In genomic region chr10:72655017-72655509, GRCm38 (mm10) we compare ENCODE assay signal across 8 mouse cellular contexts. TPM values are rescaled to one million over a fixed set of nuclear protein-coding genes. Genes with fewer than 3 reads are reported as not detected.
DNase-seq lines count a peak whose midpoint lies in the region; ATAC-seq and TF ChIP-seq lines count a peak whose summit lies in the region.

No protein-coding gene starts in this region.

- CTCF ChIA-PET in Patski (lab: Charles Lee), result interaction anchor here (1.4 kb wide), 1 partner anchor 43 kb away, joined by 4 read pairs; no protein-coding TSS in a partner anchor

- TF ChIP-seq POLR2A in small intestine, adult 2 months (IDR thresholded peaks at IDR 0.05; ENCODE audit: low read depth, low read length), result no peak

- no peaks in the 10 kb centered on the region for H3K27me3 ChIP-seq in Patski
- no peaks in the 10 kb centered on the region for H3K27me3 ChIP-seq in embryonic facial prominence, embryonic 11.5 days (ENCODE audit: control insufficient read depth, insufficient read depth, low read length)
- H3K27me3 ChIP-seq in heart, postnatal 0 days (ENCODE audit: control insufficient read depth, insufficient read depth, low read length), result no peaks in the 10 kb centered on the region
- no peaks in the 10 kb centered on the region for H3K27me3 ChIP-seq in megakaryocyte, embryonic 14.5 days (replicated peaks)
- H3K27me3 ChIP-seq in small intestine, adult 2 months (ENCODE audit: control insufficient read depth, insufficient read depth, low read length), result no peaks in the 10 kb centered on the region

- H3K9me3 ChIP-seq in embryonic facial prominence, embryonic 11.5 days (replicated peaks; ENCODE audit: control insufficient read depth, low read length), result no peaks in the 10 kb centered on the region
- H3K9me3 ChIP-seq in heart, postnatal 0 days (replicated peaks; ENCODE audit: control insufficient read depth, low read length), result no peaks in the 10 kb centered on the region
- H3K9me3 ChIP-seq in megakaryocyte, embryonic 14.5 days, result no peaks in the 10 kb centered on the region

- H3K36me3 ChIP-seq in embryonic facial prominence, embryonic 11.5 days (replicated peaks; ENCODE audit: control insufficient read depth, insufficient read depth, low read depth, low read length), result peaks cover 6% of the 10 kb centered on the region
- H3K36me3 ChIP-seq in heart, postnatal 0 days (replicated peaks; ENCODE audit: control insufficient read depth, insufficient read depth, low read length), result peaks cover 40% of the 10 kb centered on the region
- H3K36me3 ChIP-seq in megakaryocyte, embryonic 14.5 days (replicated peaks; ENCODE audit: low read length), result peaks cover 45% of the 10 kb centered on the region
- H3K36me3 ChIP-seq in small intestine, adult 2 months (ENCODE audit: control insufficient read depth, insufficient read depth, low read length), result peaks cover 17% of the 10 kb centered on the region

- H3K9ac ChIP-seq in embryonic facial prominence, embryonic 11.5 days (replicated peaks; ENCODE audit: low read length), result peak overlapping the region; percentile 79
- H3K9ac ChIP-seq in heart, postnatal 0 days (replicated peaks; ENCODE audit: low read depth, low read length), result peak overlapping the region; percentile 81

- H3K4me2 ChIP-seq in embryonic facial prominence, embryonic 11.5 days (ENCODE audit: low read depth, low read length), result peak overlapping the region; percentile 58
- peak overlapping the region; percentile 74 for H3K4me2 ChIP-seq in heart, postnatal 0 days (ENCODE audit: low read depth, low read length)

- no peaks in the 10 kb centered on the region for H3K4me1 ChIP-seq in embryonic facial prominence, embryonic 11.5 days (ENCODE audit: control insufficient read depth, insufficient read depth, low read length)
- peaks cover 10% of the 10 kb centered on the region for H3K4me1 ChIP-seq in heart, postnatal 0 days (ENCODE audit: control insufficient read depth, insufficient read depth)
- peaks cover 44% of the 10 kb centered on the region for H3K4me1 ChIP-seq in megakaryocyte, embryonic 14.5 days
- no peaks in the 10 kb centered on the region; the same call in 1 of the 2 replicates for H3K4me1 ChIP-seq in small intestine, adult 2 months (ENCODE audit: control insufficient read depth, insufficient read depth, insufficient read length, low read length)

- DNase-seq in cerebellum, adult 9-10 months, result peak; percentile 60
- DNase-seq in cerebellum, postnatal 36 days, result no peak
- peak; percentile 54 for DNase-seq in Patski (ENCODE audit: low read depth, low spot score)
- DNase-seq in embryonic facial prominence, embryonic 11.5 days (ENCODE audit: low spot score), result peak; percentile 81
- peak; percentile 65 for DNase-seq in heart, postnatal 0 days (ENCODE audit: low spot score)
- peak in 1 of 2 experiments; percentile 63 for DNase-seq in left cerebral cortex, adult 2 months (ENCODE audit: extremely low spot score in 1 of 2, low spot score in 2 of 2)

- H3K27ac ChIP-seq in embryonic facial prominence, embryonic 11.5 days (replicated peaks; ENCODE audit: low read depth, low read length), result peak overlapping the region; percentile 76
- H3K27ac ChIP-seq in heart, postnatal 0 days (ENCODE audit: low read depth), result peak overlapping the region; percentile 94
- H3K27ac ChIP-seq in left cerebral cortex, adult 2 months, result peak overlapping the region; percentile 91
- H3K27ac ChIP-seq in small intestine, adult 2 months (ENCODE audit: insufficient read depth, low read depth, low read length), result peak overlapping the region; percentile 60

- peak overlapping the region; percentile 75 for H3K4me3 ChIP-seq in embryonic facial prominence, embryonic 11.5 days (ENCODE audit: low read depth, low read length)
- peak overlapping the region; percentile 86 for H3K4me3 ChIP-seq in heart, postnatal 0 days (ENCODE audit: low read depth, low read length)
- H3K4me3 ChIP-seq in left cerebral cortex, adult 2 months, result peak overlapping the region; percentile 79
- H3K4me3 ChIP-seq in megakaryocyte, embryonic 14.5 days (replicated peaks), result peak overlapping the region; percentile 98
- peak overlapping the region; percentile 97 for H3K4me3 ChIP-seq in small intestine, adult 2 months (ENCODE audit: low read depth, low read length)

- TF ChIP-seq CTCF in Patski (IDR thresholded peaks at IDR 0.05), result no peak
- TF ChIP-seq CTCF in heart, postnatal 0 days (IDR thresholded peaks at IDR 0.05; ENCODE audit: low read depth), result no peak
- no peak for TF ChIP-seq CTCF in left cerebral cortex, adult 2 months (IDR thresholded peaks at IDR 0.05)
- no peak for TF ChIP-seq CTCF in small intestine, adult 2 months (IDR thresholded peaks at IDR 0.05; ENCODE audit: extremely low read depth, insufficient read length, insufficient replicate concordance, low read depth, low read length)

- no peak for TF ChIP-seq EP300 in heart, postnatal 0 days (IDR thresholded peaks at IDR 0.05; ENCODE audit: low read depth)

- intact Hi-C loops in left cerebral cortex, adult 2 months (cut with DNase I), result loop anchor here (2.0 to 10.0 kb wide), 3 partner anchors 444 to 1230 kb away; partner anchors contain the start of gene Pcdh15

- in situ Hi-C loops in Patski (cut with MboI; ENCODE audit: low pct_unique_long_range_greater_than_20kb), result loop anchor here (25.0 kb wide), 1 partner anchor 693 kb away; no protein-coding TSS in a partner anchor

- 3% methylated on average over 15 of the region's 15 CpGs for WGBS in embryonic facial prominence, embryonic 11.5 days
- under 1% methylated on average over 15 of the region's 15 CpGs for WGBS in heart, postnatal 0 days
- WGBS in small intestine, adult 2 months, result 1% methylated on average over 15 of the region's 15 CpGs

- POLR2A ChIA-PET in Patski (lab: Charles Lee), result no interaction called here

- ATAC-seq in Patski, result peak; percentile 49
- peak; percentile 71 for ATAC-seq in embryonic facial prominence, embryonic 11.5 days (replicated peaks; ENCODE audit: insufficient number of reproducible peaks, low FRiP score, low TSS enrichment, low read depth)
- peak; percentile 55 for ATAC-seq in heart, postnatal 0 days (ENCODE audit: insufficient read depth, low read depth)

RNA-seq across cellular contexts. Expression of gene Zwint, which starts 0.4 kb away (rescaled TPM):
- polyA plus RNA-seq in Patski (2021), result 244 TPM
- polyA plus RNA-seq in embryonic facial prominence, embryonic 11.5 days (2014; fragmentation: Nextera tagmentation; extraction: Ambion mirVana), result 416 and 421 TPM in 2 replicates
- 155 and 165 TPM in 2 replicates for total RNA-seq in heart, postnatal 0 days (2014; rRNA removed; ENCODE audit: low replicate concordance)
- 140 and 144 TPM in 2 replicates for polyA plus RNA-seq in heart, postnatal 0 days (2015; fragmentation: Nextera tagmentation; extraction: Ambion mirVana)
- 100 to 1,000 TPM; 914 to 982 TPM for total RNA-seq in left cerebral cortex, adult 2 months (2021)
- 24.0 and 63.8 TPM in 2 replicates for polyA plus RNA-seq in megakaryocyte, embryonic 14.5 days (2012; ENCODE audit: insufficient read depth, low replicate concordance)
- polyA plus RNA-seq in small intestine, adult 2 months (2012; rRNA removed), result 4.5 and 9.2 TPM in 2 replicates

Comparison
In these comparisons a context has a peak if more than half of its experiments do, and no peak if none do; other contexts are left out.
1. DNase-seq: peak in cerebellum, adult 9-10 months (single experiment), Patski (single experiment), embryonic facial prominence, embryonic 11.5 days (single experiment) and heart, postnatal 0 days (single experiment); none in cerebellum, postnatal 36 days (0 of 2).
2. Peak in every context shown above with its lines, with median percentiles within 50 percentile points of each other: ATAC-seq, H3K27ac ChIP-seq and H3K4me3 ChIP-seq.